Mouse (Mus musculus) midbrain, embryonic 16.5 days (tissue): ENCODE results near the gene Plekha1. TPM values are rescaled to one million over a fixed set of nuclear protein-coding genes. Genes with fewer than 3 reads are reported as not detected.

Experiments
- ATAC-seq: fragments of 200-750 bp; cut with Nextera tagmentation; 2 replicates; pipeline ENCODE4 v1.8.0; 2017; ENCODE audit warnings: moderate TSS enrichment
- H3K27ac ChIP-seq: fragments of 300-500 bp; sonication (generic); 2 replicates; pipeline ENCODE4 v1.5.1; 2014; ENCODE audit warnings: mild to moderate bottlenecking, low read length, mixed read lengths
- H3K27me3 ChIP-seq: fragments of 300-500 bp; sonication (generic); 2 replicates; pipeline ENCODE4 v1.6.1; 2014; ENCODE audit warnings: low read depth, low read length, mixed read lengths; ENCODE audit not compliant: control insufficient read depth, insufficient read depth
- H3K36me3 ChIP-seq: fragments of 300-500 bp; sonication (generic); 2 replicates; pipeline ENCODE4 v1.6.1; 2014; ENCODE audit warnings: mild to moderate bottlenecking, low read length, moderate library complexity, mixed read lengths; ENCODE audit not compliant: control insufficient read depth, insufficient read depth
- H3K4me1 ChIP-seq: fragments of 300-500 bp; sonication (generic); 2 replicates; pipeline ENCODE4 v1.6.1; 2014; ENCODE audit warnings: mild to moderate bottlenecking, low read length, mixed read lengths; ENCODE audit not compliant: control insufficient read depth, insufficient read depth
- H3K4me2 ChIP-seq: fragments of 300-500 bp; sonication (generic); 2 replicates; pipeline ENCODE4 v1.6.1; 2014; ENCODE audit warnings: mild to moderate bottlenecking, low read length, mixed read lengths
- H3K4me3 ChIP-seq: fragments of 300-500 bp; sonication (generic); 2 replicates; pipeline ENCODE4 v1.5.1; 2014; ENCODE audit warnings: low read depth, mild to moderate bottlenecking, low read length, moderate library complexity, mixed read lengths
- H3K9ac ChIP-seq: fragments of 300-500 bp; sonication (generic); 2 replicates; pipeline ENCODE4 v1.6.1; 2014; ENCODE audit warnings: low read depth, low read length, mixed read lengths
- H3K9me3 ChIP-seq: fragments of 300-500 bp; sonication (generic); replicated peaks from 2 replicates; pipeline ENCODE4 v1.6.1; 2014; ENCODE audit warnings: mild to moderate bottlenecking, low read length, mixed read lengths; ENCODE audit not compliant: control insufficient read depth, poor library complexity, severe bottlenecking
- WGBS: fragments of 180-500 bp; shearing (Covaris S2); extraction: QIAGEN DNeasy Blood & Tissue Kit; methylation state at CpG from one replicate; pipeline ENCODE4 v1.1.7; 2014; 5-methylcytosine and 5-hydroxymethylcytosine counted together
- polyA plus RNA-seq: library from polyadenylated mRNA; unstranded; fragments of >200 nt; fragmentation: Nextera tagmentation; extraction: Ambion mirVana; gene quantifications from 2 replicates; pipeline ENCODE4 v1.2.1, GENCODE M21; 2015

The Plekha1 gene
- polyA plus RNA-seq, 1 experiment from 2014 or later, result 66.1 TPM

- 91% methylated on average over 2 of the region's 2 CpGs for WGBS
- ATAC-seq, result no peak
- Histone ChIP-seq H3K4me2 (no peak overlapping the region), H3K9ac (no peak overlapping the region), H3K9me3 (no peaks in the 10 kb centered on the region), H3K27ac (no peak overlapping the region), H3K27me3 (no peaks in the 10 kb centered on the region), H3K4me3 (no peak overlapping the region), H3K4me1 (peaks cover 6% of the 10 kb centered on the region; the same call in 1 of the 2 replicates), H3K36me3 (peaks cover 8% of the 10 kb centered on the region; the same call in 1 of the 2 replicates)
Measured at GRCm38 (mm10) chr7:130884161-130884560, 18.6 kb downstream of the Plekha1 start.

GRCm38 (mm10) chr7:130886246-130886645 is 20.7 kb downstream of the Plekha1 start:
- Histone ChIP-seq H3K27ac (no peak overlapping the region), H3K9ac (no peak overlapping the region), H3K36me3 (peaks cover 8% of the 10 kb centered on the region; the same call in 1 of the 2 replicates), H3K4me2 (no peak overlapping the region), H3K9me3 (no peaks in the 10 kb centered on the region), H3K4me1 (peaks cover 6% of the 10 kb centered on the region; the same call in 1 of the 2 replicates), H3K4me3 (no peak overlapping the region), H3K27me3 (no peaks in the 10 kb centered on the region)
- WGBS, result 81% methylated on average over 3 of the region's 3 CpGs
- no peak for ATAC-seq

GRCm38 (mm10) chr7:130887946-130888345 is 22.4 kb downstream of the Plekha1 start:
- no peak overlapping the region for H3K9ac ChIP-seq
- H3K4me2 ChIP-seq, result no peak overlapping the region
- ATAC-seq, result no peak
- H3K36me3 ChIP-seq, result peaks cover 10% of the 10 kb centered on the region; the same call in 1 of the 2 replicates
- WGBS, result 5% methylated on average over 3 of the region's 3 CpGs
- H3K4me1 ChIP-seq, result peaks cover 6% of the 10 kb centered on the region; the same call in 1 of the 2 replicates
- no peak overlapping the region for H3K27ac ChIP-seq
- no peaks in the 10 kb centered on the region for H3K9me3 ChIP-seq
- no peaks in the 10 kb centered on the region for H3K27me3 ChIP-seq
- H3K4me3 ChIP-seq, result no peak overlapping the region

GRCm38 (mm10) chr7:130890871-130891270 is 25.3 kb downstream of the Plekha1 start:
- H3K4me1 ChIP-seq, result peaks cover 6% of the 10 kb centered on the region; the same call in 1 of the 2 replicates
- H3K9me3 ChIP-seq, result no peaks in the 10 kb centered on the region
- ATAC-seq, result no peak
- no peak overlapping the region for H3K9ac ChIP-seq
- 51% methylated on average over 2 of the region's 2 CpGs for WGBS
- H3K4me2 ChIP-seq, result no peak overlapping the region
- peaks cover 11% of the 10 kb centered on the region; the same call in 1 of the 2 replicates for H3K36me3 ChIP-seq
- H3K27ac ChIP-seq, result no peak overlapping the region
- no peaks in the 10 kb centered on the region for H3K27me3 ChIP-seq
- H3K4me3 ChIP-seq, result no peak overlapping the region

GRCm38 (mm10) chr7:130892973-130893372 is 27.4 kb downstream of the Plekha1 start:
- no peak overlapping the region for H3K4me2 ChIP-seq
- no peaks in the 10 kb centered on the region for H3K9me3 ChIP-seq
- peaks cover 8% of the 10 kb centered on the region; the same call in 1 of the 2 replicates for H3K36me3 ChIP-seq
- ATAC-seq, result no peak
- 86% methylated on average over 6 of the region's 6 CpGs for WGBS
- no peaks in the 10 kb centered on the region for H3K27me3 ChIP-seq
- H3K4me3 ChIP-seq, result no peak overlapping the region
- H3K9ac ChIP-seq, result no peak overlapping the region
- peaks cover 3% of the 10 kb centered on the region; the same call in 1 of the 2 replicates for H3K4me1 ChIP-seq
- no peak overlapping the region for H3K27ac ChIP-seq

GRCm38 (mm10) chr7:130894931-130895617 is 29.5 kb downstream of the Plekha1 start:
- H3K27ac ChIP-seq, result no peak overlapping the region
- H3K4me1 ChIP-seq, result no peaks in the 10 kb centered on the region
- H3K36me3 ChIP-seq, result peaks cover 8% of the 10 kb centered on the region; the same call in 1 of the 2 replicates
- no peak overlapping the region for H3K4me3 ChIP-seq
- no peak overlapping the region for H3K9ac ChIP-seq
- no peak for ATAC-seq
- H3K27me3 ChIP-seq, result no peaks in the 10 kb centered on the region
- no peaks in the 10 kb centered on the region for H3K9me3 ChIP-seq
- H3K4me2 ChIP-seq, result no peak overlapping the region
- 58% methylated on average over 9 of the region's 9 CpGs for WGBS

- no peak overlapping the region for H3K4me2 ChIP-seq
- no peak for ATAC-seq
- peaks cover 8% of the 10 kb centered on the region; the same call in 1 of the 2 replicates for H3K36me3 ChIP-seq
- H3K27ac ChIP-seq, result no peak overlapping the region
- H3K27me3 ChIP-seq, result no peaks in the 10 kb centered on the region
- no peaks in the 10 kb centered on the region for H3K4me1 ChIP-seq
- no peaks in the 10 kb centered on the region for H3K9me3 ChIP-seq
- H3K4me3 ChIP-seq, result no peak overlapping the region
- 46% methylated on average over 2 of the region's 2 CpGs for WGBS
- no peak overlapping the region for H3K9ac ChIP-seq
Measured at GRCm38 (mm10) chr7:130895618-130895945, 30.0 kb downstream of the Plekha1 start.

- H3K9ac ChIP-seq, result no peak overlapping the region
Measured at GRCm38 (mm10) chr7:130896064-130896463, 30.5 kb downstream of the Plekha1 start.

GRCm38 (mm10) chr7:130897201-130897600 is 31.6 kb downstream of the Plekha1 start:
- no peaks in the 10 kb centered on the region for H3K27me3 ChIP-seq
- H3K4me3 ChIP-seq, result no peak overlapping the region
- H3K36me3 ChIP-seq, result peaks cover 10% of the 10 kb centered on the region
- no peak overlapping the region for H3K9ac ChIP-seq
- no peak overlapping the region for H3K27ac ChIP-seq
- no peak for ATAC-seq
- H3K4me1 ChIP-seq, result no peaks in the 10 kb centered on the region
- no peak overlapping the region for H3K4me2 ChIP-seq
- H3K9me3 ChIP-seq, result no peaks in the 10 kb centered on the region
- 90% methylated on average over 10 of the region's 10 CpGs for WGBS

More at GRCm38 (mm10) chr7:130896064-130896463, 30.5 kb downstream of the Plekha1 start:
- H3K36me3 ChIP-seq, result peaks cover 8% of the 10 kb centered on the region; the same call in 1 of the 2 replicates
- H3K4me1 ChIP-seq, result no peaks in the 10 kb centered on the region
- H3K9me3 ChIP-seq, result no peaks in the 10 kb centered on the region
- no peak for ATAC-seq
- 62% methylated on average over 3 of the region's 3 CpGs for WGBS
- no peak overlapping the region for H3K4me3 ChIP-seq
- H3K27ac ChIP-seq, result no peak overlapping the region
- no peak overlapping the region for H3K4me2 ChIP-seq
- H3K27me3 ChIP-seq, result no peaks in the 10 kb centered on the region
